Mouse (Mus musculus) stomach, embryonic 14.5 days (tissue): ENCODE results near the gene Timmdc1. TPM values are rescaled to one million over a fixed set of nuclear protein-coding genes. Genes with fewer than 3 reads are reported as not detected.

ENCODE experiments used
- ATAC-seq: fragments of 200-750 bp; cut with Nextera tagmentation; 2 replicates; pipeline ENCODE4 v1.8.0; 2017; ENCODE audit warnings: low read depth, moderate TSS enrichment; ENCODE audit not compliant: insufficient number of reproducible peaks, insufficient read depth, low FRiP score
- H3K27ac ChIP-seq: fragments of 300-500 bp; sonication (generic); 2 replicates; pipeline ENCODE4 v1.5.1; 2014; ENCODE audit warnings: mild to moderate bottlenecking, low read length, moderate library complexity, mixed read lengths
- H3K27me3 ChIP-seq: fragments of 300-500 bp; sonication (generic); 2 replicates; pipeline ENCODE4 v1.6.1; 2014; ENCODE audit warnings: low read length, control low read depth, mixed read lengths; ENCODE audit not compliant: control insufficient read depth, insufficient read depth
- H3K36me3 ChIP-seq: fragments of 300-500 bp; sonication (generic); 2 replicates; pipeline ENCODE4 v1.6.1; 2014; ENCODE audit warnings: mild to moderate bottlenecking, control low read depth, low read length, moderate library complexity, mixed read lengths; ENCODE audit not compliant: control insufficient read depth, insufficient read depth
- H3K4me1 ChIP-seq: fragments of 300-500 bp; sonication (generic); 2 replicates; pipeline ENCODE4 v1.6.1; 2014; ENCODE audit warnings: low read length, control low read depth, mixed read lengths; ENCODE audit not compliant: control insufficient read depth, insufficient read depth
- H3K4me2 ChIP-seq: fragments of 300-500 bp; sonication (generic); replicated peaks from 2 replicates; pipeline ENCODE4 v1.6.1; 2014; ENCODE audit warnings: low read depth, low read length, control low read depth
- H3K4me3 ChIP-seq: fragments of 300-500 bp; sonication (generic); 2 replicates; pipeline ENCODE4 v1.5.1; 2014; ENCODE audit warnings: low read depth, low read length, control low read depth
- H3K9ac ChIP-seq: fragments of 300-500 bp; sonication (generic); replicated peaks from 2 replicates; pipeline ENCODE4 v1.6.1; 2014; ENCODE audit warnings: low read depth, mild to moderate bottlenecking, control low read depth, low read length, moderate library complexity, mixed read lengths
- H3K9me3 ChIP-seq: fragments of 300-500 bp; sonication (generic); 2 replicates; pipeline ENCODE4 v1.6.1; 2016; ENCODE audit warnings: low read depth, low read length, control low read depth; ENCODE audit not compliant: control insufficient read depth
- WGBS: fragments of 180-500 bp; shearing (Covaris S2); extraction: QIAGEN DNeasy Blood & Tissue Kit; methylation state at CpG from one replicate; pipeline ENCODE4 v1.1.7; 2014; 5-methylcytosine and 5-hydroxymethylcytosine counted together
- polyA plus RNA-seq: library from polyadenylated mRNA; unstranded; fragments of >200 nt; fragmentation: Nextera tagmentation; extraction: Ambion mirVana; gene quantifications from 2 replicates; pipeline ENCODE4 v1.2.1, GENCODE M21; 2014

Timmdc1 gene
- polyA plus RNA-seq, 1 experiment from 2014 or later: 25.5 TPM

DNA sequence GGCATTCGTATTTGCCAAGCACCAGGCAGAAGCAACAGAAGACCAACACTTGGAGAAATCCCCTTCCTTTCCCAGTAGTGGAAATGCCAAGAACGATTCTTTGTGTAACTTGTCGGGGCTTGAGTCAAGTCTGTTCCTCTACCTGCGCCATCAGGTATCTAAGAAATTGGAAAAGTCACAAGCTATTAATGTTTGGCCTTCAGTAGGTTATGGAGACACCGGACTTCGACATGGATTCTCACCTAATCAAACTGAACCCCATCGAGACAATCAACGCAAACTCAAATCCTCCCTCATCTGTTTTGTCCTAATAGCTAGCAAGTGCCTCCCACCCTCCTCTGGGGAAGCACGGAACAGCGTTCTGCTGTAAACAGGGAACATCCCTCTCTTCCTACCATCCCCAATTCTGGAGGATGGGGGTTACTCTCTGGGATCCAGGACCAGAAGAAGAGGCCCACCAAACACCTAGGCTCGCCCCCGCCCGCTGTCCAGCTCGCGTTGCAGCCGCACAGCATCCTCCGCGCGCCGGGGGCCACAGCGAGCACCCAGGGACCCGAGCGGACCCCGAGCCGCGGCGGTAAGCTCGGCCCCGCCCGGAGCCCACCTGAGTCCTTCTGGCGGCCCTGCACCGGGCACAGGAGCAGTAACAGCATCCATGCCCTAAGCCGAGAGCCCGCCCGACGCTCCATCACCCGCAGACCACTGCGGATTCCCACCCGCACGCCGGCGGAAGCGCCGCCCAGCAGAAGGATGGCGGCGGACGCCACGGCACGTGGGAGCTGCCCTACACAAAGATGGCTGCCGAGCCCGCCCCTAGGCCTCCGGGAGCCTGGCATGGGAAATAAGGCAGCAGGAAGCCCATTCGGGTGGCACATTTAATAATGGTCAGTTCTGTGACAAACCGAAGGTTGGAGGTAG is 27.3 kb upstream of the Timmdc1 start, which contains the start of gene Poglut1:
Gene Poglut1, minus strand, starts transcription at position 780 of the 918 bp plus-strand sequence.
- no peaks in the 10 kb centered on the region for H3K27me3 ChIP-seq
- H3K9ac ChIP-seq: peak within 1 kb of the TSS; percentile 69
- peaks cover 10% of the 10 kb centered on the region for H3K36me3 ChIP-seq
- H3K9me3 ChIP-seq: no peaks in the 10 kb centered on the region
- H3K27ac ChIP-seq: no peak within 1 kb of the TSS
- peak; percentile 90 for ATAC-seq
- WGBS: 2% methylated on average over 54 of the region's 54 CpGs
- H3K4me3 ChIP-seq: peak within 1 kb of the TSS; percentile 81
- peak within 1 kb of the TSS; percentile 61 for H3K4me2 ChIP-seq
- peaks cover 7% of the 10 kb centered on the region; the same call in 1 of the 2 replicates for H3K4me1 ChIP-seq

DNA sequence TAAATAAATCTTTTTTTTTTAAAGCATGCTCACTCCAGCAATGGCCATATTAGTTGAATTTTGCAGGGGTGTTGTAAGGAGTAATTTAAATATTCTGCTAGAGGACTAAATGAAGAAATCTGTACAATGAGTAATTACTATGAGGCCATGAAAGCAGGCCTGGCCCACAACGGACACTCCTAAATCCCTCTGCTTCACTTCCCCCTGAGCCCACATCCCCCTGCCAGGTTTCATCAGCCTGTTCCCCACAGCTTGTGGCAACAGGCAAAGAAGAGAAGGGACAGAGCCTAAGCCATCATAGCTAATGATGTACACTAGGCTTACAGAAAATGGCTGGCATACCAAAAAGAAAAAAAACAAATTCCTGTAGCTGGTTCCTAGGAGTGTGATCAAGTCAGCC is 25.5 kb upstream of the Timmdc1 start:
- H3K4me2 ChIP-seq: no peak overlapping the region

DNA sequence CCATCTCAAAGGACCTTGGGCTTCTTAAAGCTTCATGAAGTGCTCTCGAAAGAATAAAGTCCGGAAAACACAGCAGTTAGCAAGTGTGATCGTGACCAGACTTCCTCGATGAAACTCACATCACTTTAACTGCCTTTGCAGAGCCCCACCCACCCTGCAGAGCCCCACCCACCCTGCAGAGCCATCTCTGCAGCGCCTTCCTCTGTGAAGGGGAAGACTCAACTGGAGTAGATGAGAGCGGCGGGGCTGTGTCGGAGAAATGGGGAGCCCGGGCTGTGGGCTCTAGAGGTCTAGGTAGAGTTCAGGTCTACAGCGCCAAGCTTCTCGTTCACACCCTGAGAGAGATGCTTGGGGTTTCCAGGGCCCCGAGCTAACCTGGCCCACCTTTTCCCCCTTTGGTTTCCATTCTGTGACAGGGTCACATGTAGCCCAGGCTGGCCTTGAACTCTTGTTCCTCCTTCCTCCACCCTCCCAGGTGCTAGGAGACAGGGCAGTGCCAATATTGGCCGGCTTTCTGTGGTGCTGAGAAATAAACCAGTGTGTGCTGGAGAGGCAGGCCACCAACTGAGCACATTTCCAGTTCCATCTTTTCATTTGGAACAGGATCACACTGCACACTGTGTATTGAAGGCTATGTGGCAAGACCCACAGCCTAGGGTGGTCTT is 16.4 kb upstream of the Timmdc1 start:
- no peaks in the 10 kb centered on the region for H3K27me3 ChIP-seq
- no peak overlapping the region for H3K4me2 ChIP-seq
- ATAC-seq: no peak
- H3K4me1 ChIP-seq: no peaks in the 10 kb centered on the region
- no peaks in the 10 kb centered on the region for H3K9me3 ChIP-seq
- 90% methylated on average over 13 of the region's 13 CpGs for WGBS
- H3K36me3 ChIP-seq: peaks cover 30% of the 10 kb centered on the region
- no peak overlapping the region for H3K9ac ChIP-seq
- H3K4me3 ChIP-seq: no peak overlapping the region
- H3K27ac ChIP-seq: no peak overlapping the region

More for the DNA sequence above, 25.5 kb upstream of the Timmdc1 start:
- H3K36me3 ChIP-seq: peaks cover 14% of the 10 kb centered on the region
- H3K4me3 ChIP-seq: no peak overlapping the region
- no peak overlapping the region for H3K27ac ChIP-seq
- H3K9me3 ChIP-seq: no peaks in the 10 kb centered on the region
- no peaks in the 10 kb centered on the region for H3K27me3 ChIP-seq
- H3K4me1 ChIP-seq: peaks cover 7% of the 10 kb centered on the region; the same call in 1 of the 2 replicates
- H3K9ac ChIP-seq: no peak overlapping the region
- 91% methylated on average over 1 of the region's 1 CpGs for whole genome bisulfite sequencing
- no peak for ATAC-seq

DNA sequence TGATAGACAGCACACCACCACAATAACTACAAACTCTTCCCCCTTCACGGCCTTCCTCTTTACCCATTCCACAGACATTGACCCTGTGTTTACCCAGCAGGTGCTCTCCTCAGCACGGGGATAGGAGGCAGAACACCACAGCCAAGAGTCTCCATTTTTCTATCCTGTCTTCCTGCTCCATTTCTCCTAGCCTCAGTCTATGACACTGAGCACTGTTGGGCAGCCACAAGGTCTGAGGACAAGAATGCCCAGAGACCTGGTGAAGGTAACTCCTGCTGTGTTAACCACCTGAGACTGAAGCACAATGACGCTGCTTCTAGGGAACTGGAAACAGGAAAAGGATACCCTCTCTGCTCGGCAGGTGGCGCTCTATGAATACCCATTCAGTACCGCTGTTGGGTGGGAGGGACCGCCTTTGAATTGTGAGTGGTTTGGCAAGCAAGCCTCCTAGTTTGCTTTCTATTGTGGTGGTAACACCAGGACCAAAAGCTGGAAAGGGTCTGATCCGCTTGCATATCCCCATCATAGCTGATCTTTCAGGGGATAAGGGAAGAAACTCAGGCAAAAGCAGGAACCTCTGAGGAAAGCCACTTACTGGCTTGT is 14.2 kb upstream of the Timmdc1 start:
- no peak overlapping the region for H3K4me3 ChIP-seq
- peaks cover 24% of the 10 kb centered on the region for H3K36me3 ChIP-seq

DNA sequence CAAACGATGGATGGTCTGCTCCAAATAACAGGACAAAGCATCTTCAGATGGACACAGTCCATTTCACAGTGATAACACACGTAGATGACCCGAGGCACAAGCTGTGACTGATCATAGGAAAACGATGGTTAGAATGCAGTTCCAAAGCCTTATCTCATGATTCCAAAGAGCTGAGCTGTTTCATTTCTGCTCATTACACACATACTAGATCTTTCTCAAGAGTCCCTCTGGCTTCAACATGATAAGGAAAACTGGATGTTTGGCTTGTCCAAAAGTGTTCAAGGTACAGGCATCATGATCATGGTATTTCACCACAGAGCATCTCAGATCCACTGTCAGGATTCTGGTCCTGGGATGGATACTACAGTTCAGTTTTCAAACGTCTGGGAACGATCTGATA is 3.8 kb upstream of the Timmdc1 start:
- H3K9ac ChIP-seq: no peak overlapping the region
- H3K9me3 ChIP-seq: no peaks in the 10 kb centered on the region
- ATAC-seq: no peak
- no peaks in the 10 kb centered on the region for H3K27me3 ChIP-seq
- no peak overlapping the region for H3K27ac ChIP-seq
- peaks cover 4% of the 10 kb centered on the region; the same call in 1 of the 2 replicates for H3K4me1 ChIP-seq
- peaks cover 40% of the 10 kb centered on the region for H3K36me3 ChIP-seq
- H3K4me2 ChIP-seq: no peak overlapping the region
- 83% methylated on average over 6 of the region's 6 CpGs for WGBS
- no peak overlapping the region for H3K4me3 ChIP-seq

More for the DNA sequence above, 14.2 kb upstream of the Timmdc1 start:
- no peak overlapping the region for H3K9ac ChIP-seq
- no peak overlapping the region for H3K27ac ChIP-seq
- H3K4me2 ChIP-seq: no peak overlapping the region
- ATAC-seq: peak; percentile 49; the same call in 1 of the 2 replicates
- no peaks in the 10 kb centered on the region for H3K9me3 ChIP-seq
- 42% methylated on average over 8 of the region's 8 CpGs for WGBS
- no peaks in the 10 kb centered on the region for H3K4me1 ChIP-seq
- H3K27me3 ChIP-seq: no peaks in the 10 kb centered on the region

DNA sequence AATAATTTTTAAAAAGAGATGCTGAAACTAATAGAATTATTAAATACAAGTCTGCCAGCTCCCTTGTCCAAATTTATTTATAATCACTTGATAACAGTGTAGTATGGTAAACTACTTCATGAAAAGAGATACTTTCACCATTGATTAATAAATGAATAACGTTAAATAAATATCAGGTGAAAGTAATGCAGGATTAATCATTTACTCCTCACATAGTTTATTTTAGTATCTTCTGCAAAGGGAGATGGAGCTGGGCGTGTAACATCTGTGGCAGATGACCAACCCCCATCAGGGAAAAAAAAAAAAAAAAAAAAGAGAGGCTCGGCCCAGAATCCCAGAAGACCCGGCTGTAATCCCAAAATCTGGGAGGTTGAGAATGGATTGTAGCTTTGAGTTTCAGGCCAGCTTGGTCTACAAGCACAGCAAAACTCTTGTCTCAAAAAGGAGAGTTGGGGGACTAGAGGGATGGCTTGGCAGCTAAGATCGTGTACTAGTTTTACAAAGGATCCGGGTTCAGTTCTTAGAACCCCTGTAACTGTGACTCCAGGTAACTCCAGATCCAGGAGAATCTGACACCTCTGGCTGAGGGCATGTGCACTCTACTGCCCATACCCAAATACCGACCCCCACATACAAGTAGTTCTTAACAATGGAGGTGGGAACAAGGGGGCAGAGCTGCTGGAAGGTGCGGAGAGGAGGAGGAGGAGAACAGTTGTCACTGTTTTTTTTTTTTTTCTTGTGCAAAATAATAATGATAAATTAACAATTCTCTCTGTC is 1.1 kb downstream of the Timmdc1 start:
- 24% methylated on average over 8 of the region's 8 CpGs for WGBS
- Histone ChIP-seq H3K36me3 (peaks cover 22% of the 10 kb centered on the region), H3K4me3 (peak overlapping the region; percentile 93), H3K9ac (peak overlapping the region; percentile 85; the same call in 1 of the 2 replicates), H3K4me2 (peak overlapping the region; percentile 65), H3K9me3 (no peaks in the 10 kb centered on the region), H3K4me1 (peaks cover 6% of the 10 kb centered on the region; the same call in 1 of the 2 replicates), H3K27me3 (no peaks in the 10 kb centered on the region), H3K27ac (no peak overlapping the region)
- no peak for ATAC-seq

DNA sequence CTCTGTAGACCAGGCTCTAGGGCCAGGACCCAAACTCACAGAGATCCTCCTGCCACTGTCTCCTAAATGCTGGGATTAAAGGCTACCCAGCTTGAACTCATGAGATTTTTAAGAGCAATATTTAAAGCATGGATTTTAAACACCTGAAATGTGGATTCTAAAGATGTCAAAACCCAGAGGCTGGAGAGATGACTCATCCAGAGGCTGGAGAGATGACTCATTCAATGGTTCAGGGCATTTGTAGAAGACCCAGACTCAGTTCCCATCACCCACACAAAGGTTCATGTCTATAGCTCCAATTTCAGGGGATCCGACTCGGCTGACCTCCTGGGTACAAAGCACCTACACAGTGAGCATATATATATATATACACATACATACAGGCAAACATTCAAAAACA is 3.3 kb downstream of the Timmdc1 start:
- ATAC-seq: no peak
- H3K27ac ChIP-seq: no peak overlapping the region
- no peak overlapping the region for H3K9ac ChIP-seq
- H3K4me2 ChIP-seq: no peak overlapping the region
- peaks cover 6% of the 10 kb centered on the region; the same call in 1 of the 2 replicates for H3K4me1 ChIP-seq
- 88% methylated on average over 2 of the region's 2 CpGs for WGBS
- no peaks in the 10 kb centered on the region for H3K9me3 ChIP-seq
- no peaks in the 10 kb centered on the region for H3K27me3 ChIP-seq
- H3K4me3 ChIP-seq: no peak overlapping the region
- H3K36me3 ChIP-seq: peaks cover 16% of the 10 kb centered on the region
